Mouse (Mus musculus) T-helper 2 cell (primary cell): ENCODE measurements at regions not wholly inside any gene's neighbourhood (a gene's known extent, or its start where the extent isn't known, plus 50 kb on each side); places are given as distances from the start of the nearest gene placed in this dataset.

Source experiments
- in situ Hi-C: fragments of 300-600 bp; cut with MboI, MseI; formaldehyde crosslinking; loops from one replicate; pipeline ENCODE4 v1.15.1; 2025; ENCODE audit warnings: high pct_unique_total_duplicates

DNA sequence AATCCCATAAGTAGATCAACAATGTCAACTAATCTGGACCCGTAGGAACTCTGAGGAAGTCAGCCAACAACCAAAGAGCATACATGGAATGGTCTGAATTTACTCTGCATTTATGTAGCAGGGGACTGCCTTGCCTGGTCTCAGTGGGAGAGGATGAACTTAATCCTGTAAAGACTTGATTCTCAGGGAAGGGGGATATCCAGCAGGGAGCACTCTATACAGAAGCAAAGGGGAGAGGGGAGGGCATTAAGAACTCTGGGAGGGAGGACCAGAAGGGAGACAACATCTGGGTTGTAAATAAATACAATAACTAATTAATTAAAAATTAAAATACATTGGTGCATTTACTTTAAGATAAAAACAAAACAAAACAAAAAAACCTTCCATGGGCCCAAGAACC, 695.4 kb upstream of the Pcdh17 start:
- in situ Hi-C loops, result loop anchor here (10.0 kb wide), 1 partner anchor 1373 kb away; no protein-coding TSS in a partner anchor

DNA sequence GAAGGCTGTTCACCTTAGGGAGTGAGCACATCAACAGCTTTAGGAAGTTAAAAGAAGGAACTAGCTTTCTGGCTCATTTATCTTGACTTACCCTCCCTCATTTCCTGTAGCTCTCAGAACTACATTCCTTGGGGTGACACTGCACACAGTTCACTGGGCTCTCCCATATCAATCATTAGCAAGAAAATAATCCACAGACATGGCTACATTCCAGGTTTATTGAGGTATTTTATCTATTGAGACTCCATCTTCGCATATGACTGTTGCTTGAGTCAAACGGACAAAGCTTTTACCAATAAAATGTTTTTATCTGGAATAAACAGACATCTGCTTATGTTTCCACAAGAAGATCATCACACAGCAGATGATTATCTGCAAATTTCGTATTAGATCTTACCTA, 691.5 kb upstream of the Pcdh17 start:
- in situ Hi-C loops, result no loop called here

DNA sequence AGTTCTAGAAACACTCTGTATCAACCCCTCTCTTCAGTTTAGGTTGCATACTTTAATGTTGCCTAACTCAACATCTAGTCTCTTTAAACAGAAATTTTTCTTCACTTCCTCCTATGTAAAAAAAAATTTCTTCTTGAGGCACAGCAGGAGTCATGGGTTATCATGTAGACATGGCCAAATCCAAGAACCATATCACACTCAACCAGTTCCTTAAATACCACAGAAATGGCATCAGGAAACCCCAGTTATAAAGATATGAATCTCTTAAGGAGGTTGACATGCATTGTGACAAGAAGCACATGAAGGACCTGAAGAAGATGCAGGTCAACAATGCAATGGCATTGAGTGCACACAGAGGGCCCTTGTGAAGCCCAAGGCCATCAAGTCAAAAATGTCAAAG, 690.9 kb upstream of the Pcdh17 start:
- in situ Hi-C loops, result no loop called here
